In the genomic region with DNA sequence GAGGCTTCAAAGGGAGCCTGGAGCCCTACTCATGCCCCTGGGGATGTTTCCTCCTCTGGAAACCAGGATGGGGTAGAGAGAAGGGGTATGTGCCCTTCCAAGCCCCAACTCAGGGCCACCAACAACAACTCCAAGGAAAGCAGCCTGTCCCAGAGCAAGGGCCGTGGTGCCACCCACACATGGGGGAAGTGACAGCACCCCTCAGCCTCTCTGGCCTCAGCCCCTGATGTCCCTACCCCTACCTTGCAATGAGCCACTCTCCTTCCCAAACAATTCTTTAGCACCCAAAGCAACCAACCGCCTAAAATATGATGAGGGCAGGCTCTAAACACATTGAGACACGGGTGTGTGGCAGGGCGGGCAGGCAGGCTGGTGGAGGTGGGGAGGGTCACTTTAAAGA, we compare ENCODE assay signal across 9 mouse cellular contexts. TPM values are rescaled to one million over a fixed set of nuclear protein-coding genes. Genes with fewer than 3 reads are reported as not detected.
A peak's percentile ranks its signal among the peaks of the same experiment; 100 is the strongest.
DNase-seq lines count a peak whose midpoint lies in the region; ATAC-seq and TF ChIP-seq lines count a peak whose summit lies in the region.
"Had no signal": no experiment of that assay in that cellular context is flagged by ENCODE, and none has a peak within 500 bp of the region (broad histone marks: within the 10 kb centered on the region; RNA-seq: fewer than 3 reads in every experiment).

No protein-coding gene starts in this region.

- no peaks in the 10 kb centered on the region for H3K9me3 ChIP-seq in lung, embryonic 15.5 days
- H3K9me3 ChIP-seq in limb, embryonic 12.5 days, result no peaks in the 10 kb centered on the region
- no peaks in the 10 kb centered on the region for H3K9me3 ChIP-seq in stomach, embryonic 14.5 days (ENCODE audit: control insufficient read depth, low read depth, low read length)

- H3K27ac ChIP-seq in cerebellum, adult 2 months (ENCODE audit: insufficient read depth, low read length), result no peak overlapping the region
- 0 out of 2 replicates have a peak overlapping the region, but pooled peaks have one; percentile 4 for H3K27ac ChIP-seq in lung, embryonic 15.5 days
- H3K27ac ChIP-seq in limb, embryonic 12.5 days, result no peak overlapping the region
- no peak overlapping the region for H3K27ac ChIP-seq in stomach, embryonic 14.5 days (ENCODE audit: low read length)

- H3K4me3 ChIP-seq in cerebellum, adult 2 months (replicated peaks; ENCODE audit: insufficient read depth, low read depth, low read length), result peak overlapping the region; percentile 65
- H3K4me3 ChIP-seq in lung, embryonic 15.5 days, result 0 out of 2 replicates have a peak overlapping the region, but pooled peaks have one; percentile 48
- peak overlapping the region; percentile 51 for H3K4me3 ChIP-seq in limb, embryonic 12.5 days (replicated peaks)
- H3K4me3 ChIP-seq in stomach, embryonic 14.5 days (ENCODE audit: low read depth, low read length), result no peak overlapping the region; the same call in 1 of the 2 replicates

- no peak for TF ChIP-seq POLR2A in cerebellum, adult 2 months (IDR thresholded peaks at IDR 0.05; ENCODE audit: borderline replicate concordance, insufficient read depth, low read length)

- H3K36me3 ChIP-seq in lung, embryonic 15.5 days, result peaks cover 23% of the 10 kb centered on the region
- peaks cover 33% of the 10 kb centered on the region for H3K36me3 ChIP-seq in limb, embryonic 12.5 days
- peaks cover 23% of the 10 kb centered on the region for H3K36me3 ChIP-seq in stomach, embryonic 14.5 days (ENCODE audit: control insufficient read depth, insufficient read depth, low read length)

- H3K4me1 ChIP-seq in cerebellum, adult 2 months (ENCODE audit: control insufficient read depth, insufficient read depth, low read length), result peaks cover 19% of the 10 kb centered on the region
- peaks cover 59% of the 10 kb centered on the region for H3K4me1 ChIP-seq in lung, embryonic 15.5 days
- H3K4me1 ChIP-seq in limb, embryonic 12.5 days (replicated peaks), result peaks cover 42% of the 10 kb centered on the region
- H3K4me1 ChIP-seq in stomach, embryonic 14.5 days (ENCODE audit: control insufficient read depth, insufficient read depth, low read length), result peaks cover 34% of the 10 kb centered on the region

- no peaks in the 10 kb centered on the region for H3K27me3 ChIP-seq in cerebellum, adult 2 months (ENCODE audit: control insufficient read depth, insufficient read depth, low read length)
- no peaks in the 10 kb centered on the region for H3K27me3 ChIP-seq in lung, embryonic 15.5 days
- H3K27me3 ChIP-seq in limb, embryonic 12.5 days, result peaks cover 18% of the 10 kb centered on the region
- H3K27me3 ChIP-seq in stomach, embryonic 14.5 days (ENCODE audit: control insufficient read depth, insufficient read depth, low read length), result no peaks in the 10 kb centered on the region

- no peak for DNase-seq in cerebellum, adult 2 months
- DNase-seq in cerebellum, adult 11-12 months, result no peak
- no peak for DNase-seq in lung, postnatal 14 days
- DNase-seq in right cerebral cortex, adult 2 months (ENCODE audit: low spot score in 2 of 2), result no peak
- DNase-seq in thymus, postnatal 4 days, result no peak
- DNase-seq: thymus, postnatal 14 days had no signal

- peak overlapping the region; percentile 50; the same call in 1 of the 2 replicates for H3K9ac ChIP-seq in lung, embryonic 15.5 days
- H3K9ac ChIP-seq in limb, embryonic 12.5 days (replicated peaks), result peak overlapping the region; percentile 57; the same call in 1 of the 2 replicates
- H3K9ac ChIP-seq in stomach, embryonic 14.5 days (replicated peaks; ENCODE audit: low read depth, low read length), result peak overlapping the region; percentile 25; the same call in 1 of the 2 replicates

- TF ChIP-seq CTCF in cerebellum, adult 2 months (IDR thresholded peaks at IDR 0.05; ENCODE audit: borderline replicate concordance, insufficient read depth, low read depth, low read length), result no peak

- WGBS in cerebellum, adult 2 months, result 11% methylated on average over 4 of the region's 4 CpGs
- WGBS in lung, embryonic 15.5 days, result 37% methylated on average over 4 of the region's 4 CpGs
- WGBS in limb, embryonic 12.5 days, result 40% methylated on average over 4 of the region's 4 CpGs
- 24% methylated on average over 4 of the region's 4 CpGs for WGBS in stomach, embryonic 14.5 days

- no peak for ATAC-seq in lung, embryonic 15.5 days (ENCODE audit: borderline replicate concordance, extremely low read depth, low FRiP score, low TSS enrichment)
- ATAC-seq in limb, embryonic 12.5 days (ENCODE audit: insufficient number of reproducible peaks, insufficient read depth, low FRiP score, low TSS enrichment, low read depth), result no peak
- ATAC-seq in stomach, embryonic 14.5 days (ENCODE audit: insufficient number of reproducible peaks, insufficient read depth, low FRiP score, low read depth), result no peak

- peak overlapping the region; percentile 94 for H3K4me2 ChIP-seq in lung, embryonic 15.5 days
- peak overlapping the region; percentile 92 for H3K4me2 ChIP-seq in limb, embryonic 12.5 days
- peak overlapping the region; percentile 93 for H3K4me2 ChIP-seq in stomach, embryonic 14.5 days (replicated peaks; ENCODE audit: low read depth, low read length)

RNA-seq across cellular contexts. Expression of a gene that starts 6.1 kb away (rescaled TPM):
- polyA plus RNA-seq in cerebellum, adult 2 months (2012; rRNA removed), result 12.1 and 12.5 TPM in 2 replicates
- 40.4 and 45.7 TPM in 2 replicates for polyA plus RNA-seq in lung, embryonic 15.5 days (2015; fragmentation: Nextera tagmentation; extraction: Ambion mirVana)
- polyA plus RNA-seq in limb, embryonic 12.5 days (2016; fragmentation: Nextera tagmentation; extraction: Ambion mirVana), result 18.9 and 20.0 TPM in 2 replicates
- polyA plus RNA-seq in stomach, embryonic 14.5 days (2014; fragmentation: Nextera tagmentation; extraction: Ambion mirVana), result 17.2 and 19.9 TPM in 2 replicates

RNA-seq across cellular contexts. Expression of a gene that starts 12.8 kb away (rescaled TPM):
- 154 and 166 TPM in 2 replicates for polyA plus RNA-seq in cerebellum, adult 2 months (2012; rRNA removed)
- polyA plus RNA-seq in lung, embryonic 15.5 days (2015; fragmentation: Nextera tagmentation; extraction: Ambion mirVana), result 161 and 164 TPM in 2 replicates
- 161 and 173 TPM in 2 replicates for polyA plus RNA-seq in limb, embryonic 12.5 days (2016; fragmentation: Nextera tagmentation; extraction: Ambion mirVana)
- polyA plus RNA-seq in stomach, embryonic 14.5 days (2014; fragmentation: Nextera tagmentation; extraction: Ambion mirVana), result 150 and 159 TPM in 2 replicates

RNA-seq across cellular contexts. Expression of a gene that starts 31.8 kb away (rescaled TPM):
- polyA plus RNA-seq in cerebellum, adult 2 months (2012; rRNA removed), result 58.2 and 58.4 TPM in 2 replicates
- polyA plus RNA-seq in lung, embryonic 15.5 days (2015; fragmentation: Nextera tagmentation; extraction: Ambion mirVana), result 104 and 105 TPM in 2 replicates
- polyA plus RNA-seq in limb, embryonic 12.5 days (2016; fragmentation: Nextera tagmentation; extraction: Ambion mirVana), result 145 and 156 TPM in 2 replicates
- 90.0 and 96.2 TPM in 2 replicates for polyA plus RNA-seq in stomach, embryonic 14.5 days (2014; fragmentation: Nextera tagmentation; extraction: Ambion mirVana)

RNA-seq across cellular contexts. Expression of a gene that starts 31.9 kb away (rescaled TPM):
- 155 and 163 TPM in 2 replicates for polyA plus RNA-seq in cerebellum, adult 2 months (2012; rRNA removed)
- polyA plus RNA-seq in lung, embryonic 15.5 days (2015; fragmentation: Nextera tagmentation; extraction: Ambion mirVana), result 63.0 and 68.0 TPM in 2 replicates
- polyA plus RNA-seq in limb, embryonic 12.5 days (2016; fragmentation: Nextera tagmentation; extraction: Ambion mirVana), result 61.8 and 64.4 TPM in 2 replicates
- 73.2 and 80.4 TPM in 2 replicates for polyA plus RNA-seq in stomach, embryonic 14.5 days (2014; fragmentation: Nextera tagmentation; extraction: Ambion mirVana)

RNA-seq across cellular contexts. Expression of a gene that starts 47.9 kb away (rescaled TPM):
- polyA plus RNA-seq in cerebellum, adult 2 months (2012; rRNA removed), result 3.0 and 3.2 TPM in 2 replicates
- 28.7 and 29.3 TPM in 2 replicates for polyA plus RNA-seq in lung, embryonic 15.5 days (2015; fragmentation: Nextera tagmentation; extraction: Ambion mirVana)
- 48.5 and 52.6 TPM in 2 replicates for polyA plus RNA-seq in limb, embryonic 12.5 days (2016; fragmentation: Nextera tagmentation; extraction: Ambion mirVana)
- 29.9 and 32.3 TPM in 2 replicates for polyA plus RNA-seq in stomach, embryonic 14.5 days (2014; fragmentation: Nextera tagmentation; extraction: Ambion mirVana)
